Mouse (Mus musculus) limb, embryonic 12.5 days (tissue): ENCODE measurements around the gene Dstn. TPM values are rescaled to one million over a fixed set of nuclear protein-coding genes. Genes with fewer than 3 reads are reported as not detected.

Source experiments
- ATAC-seq: fragments of 200-750 bp; cut with Nextera tagmentation; 2 replicates; pipeline ENCODE4 v1.8.0; 2017; ENCODE audit warnings: low read depth, moderate TSS enrichment; ENCODE audit not compliant: insufficient number of reproducible peaks, insufficient read depth, low FRiP score, low TSS enrichment
- H3K27ac ChIP-seq: fragments of 300-500 bp; sonication (generic); 2 replicates; pipeline ENCODE4 v1.5.1; 2016; ENCODE audit warnings: mild to moderate bottlenecking, moderate library complexity
- H3K27me3 ChIP-seq: fragments of 300-500 bp; sonication (generic); 2 replicates; pipeline ENCODE4 v1.6.1; 2016; ENCODE audit warnings: mild to moderate bottlenecking, moderate library complexity
- H3K36me3 ChIP-seq: fragments of 300-500 bp; sonication (generic); 2 replicates; pipeline ENCODE4 v1.6.1; 2016; ENCODE audit warnings: mild to moderate bottlenecking, moderate library complexity
- H3K4me1 ChIP-seq: fragments of 300-500 bp; sonication (generic); replicated peaks from 2 replicates; pipeline ENCODE4 v1.6.1; 2016
- H3K4me2 ChIP-seq: fragments of 300-500 bp; sonication (generic); 2 replicates; pipeline ENCODE4 v1.6.1; 2016; ENCODE audit warnings: mild to moderate bottlenecking, moderate library complexity
- H3K4me3 ChIP-seq: fragments of 300-500 bp; sonication (generic); replicated peaks from 2 replicates; pipeline ENCODE4 v1.5.1; 2016; ENCODE audit warnings: mild to moderate bottlenecking
- H3K9ac ChIP-seq: fragments of 300-500 bp; sonication (generic); replicated peaks from 2 replicates; pipeline ENCODE4 v1.6.1; 2016; ENCODE audit warnings: mild to moderate bottlenecking, moderate library complexity
- H3K9me3 ChIP-seq: fragments of 300-500 bp; sonication (generic); 2 replicates; pipeline ENCODE4 v1.6.1; 2016; ENCODE audit warnings: mild to moderate bottlenecking, moderate library complexity
- WGBS: fragments of 180-500 bp; shearing (Covaris S2); methylation state at CpG from one replicate; pipeline ENCODE4 v1.1.7; 2016; 5-methylcytosine and 5-hydroxymethylcytosine counted together
- polyA plus RNA-seq: library from polyadenylated mRNA; unstranded; fragments of >200 nt; fragmentation: Nextera tagmentation; extraction: Ambion mirVana; gene quantifications from 2 replicates; pipeline ENCODE4 v1.2.1, GENCODE M21; 2016

Gene Dstn
- polyA plus RNA-seq, 1 experiment from 2014 or later: 312 TPM

- no peak for ATAC-seq
- no peaks in the 10 kb centered on the region for H3K36me3 ChIP-seq
- no peak overlapping the region for H3K4me2 ChIP-seq
- H3K9ac ChIP-seq: no peak overlapping the region
- H3K4me3 ChIP-seq: no peak overlapping the region
- no peaks in the 10 kb centered on the region for H3K27me3 ChIP-seq
- H3K9me3 ChIP-seq: no peaks in the 10 kb centered on the region
- 84% methylated on average over 10 of the region's 10 CpGs for WGBS
- H3K4me1 ChIP-seq: no peaks in the 10 kb centered on the region
- no peak overlapping the region for H3K27ac ChIP-seq
Measured at GRCm38 (mm10) chr2:143891302-143892048, 23.6 kb upstream of the Dstn start.

DNA sequence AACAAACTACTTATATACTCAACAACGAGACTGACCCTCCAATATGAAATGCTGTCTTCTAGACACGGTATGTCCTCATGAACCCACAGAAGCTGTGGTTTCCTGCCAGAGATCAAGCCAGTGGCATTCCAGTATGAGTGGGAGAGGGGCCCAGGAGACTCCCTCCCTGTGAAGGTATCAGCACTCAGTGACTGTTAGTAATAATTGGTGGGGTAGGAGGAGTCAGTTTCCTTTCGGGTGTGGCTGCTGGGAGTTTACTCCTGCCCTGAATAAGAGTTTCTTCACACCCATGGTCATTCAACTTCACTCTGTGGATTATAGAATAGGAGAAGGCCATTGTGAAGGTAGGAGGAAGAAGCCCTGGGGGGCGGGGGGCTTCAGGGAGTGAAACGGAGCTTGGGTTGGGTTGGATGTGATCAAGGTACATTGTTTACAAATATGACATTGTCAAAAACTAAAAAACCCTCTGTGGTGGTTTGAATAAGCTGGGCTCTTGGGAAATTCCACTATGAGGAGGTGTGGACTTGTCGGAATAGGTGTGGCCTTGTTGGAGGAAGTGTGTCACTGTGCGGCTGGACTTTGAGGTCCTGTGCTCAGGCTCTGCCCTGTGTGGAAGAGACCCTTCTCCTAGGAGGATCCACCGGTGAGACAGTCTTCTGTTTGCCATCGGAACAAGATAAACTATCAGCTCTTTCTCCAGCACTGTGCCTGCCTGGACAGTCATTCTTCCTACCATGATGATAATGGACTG is 15.5 kb upstream of the Dstn start:
- Histone ChIP-seq H3K4me2 (no peak overlapping the region), H3K4me1 (no peaks in the 10 kb centered on the region), H3K36me3 (no peaks in the 10 kb centered on the region), H3K9me3 (no peaks in the 10 kb centered on the region), H3K27ac (no peak overlapping the region), H3K9ac (no peak overlapping the region), H3K27me3 (no peaks in the 10 kb centered on the region), H3K4me3 (no peak overlapping the region)
- 90% methylated on average over 9 of the region's 9 CpGs for WGBS
- no peak for ATAC-seq

GRCm38 (mm10) chr2:143900821-143901351 is 14.2 kb upstream of the Dstn start:
- 69% methylated on average over 5 of the region's 5 CpGs for WGBS
- Histone ChIP-seq H3K9ac (no peak overlapping the region), H3K9me3 (no peaks in the 10 kb centered on the region), H3K4me3 (no peak overlapping the region), H3K36me3 (no peaks in the 10 kb centered on the region), H3K4me2 (no peak overlapping the region), H3K27me3 (no peaks in the 10 kb centered on the region), H3K27ac (no peak overlapping the region), H3K4me1 (no peaks in the 10 kb centered on the region)
- no peak for ATAC-seq

DNA sequence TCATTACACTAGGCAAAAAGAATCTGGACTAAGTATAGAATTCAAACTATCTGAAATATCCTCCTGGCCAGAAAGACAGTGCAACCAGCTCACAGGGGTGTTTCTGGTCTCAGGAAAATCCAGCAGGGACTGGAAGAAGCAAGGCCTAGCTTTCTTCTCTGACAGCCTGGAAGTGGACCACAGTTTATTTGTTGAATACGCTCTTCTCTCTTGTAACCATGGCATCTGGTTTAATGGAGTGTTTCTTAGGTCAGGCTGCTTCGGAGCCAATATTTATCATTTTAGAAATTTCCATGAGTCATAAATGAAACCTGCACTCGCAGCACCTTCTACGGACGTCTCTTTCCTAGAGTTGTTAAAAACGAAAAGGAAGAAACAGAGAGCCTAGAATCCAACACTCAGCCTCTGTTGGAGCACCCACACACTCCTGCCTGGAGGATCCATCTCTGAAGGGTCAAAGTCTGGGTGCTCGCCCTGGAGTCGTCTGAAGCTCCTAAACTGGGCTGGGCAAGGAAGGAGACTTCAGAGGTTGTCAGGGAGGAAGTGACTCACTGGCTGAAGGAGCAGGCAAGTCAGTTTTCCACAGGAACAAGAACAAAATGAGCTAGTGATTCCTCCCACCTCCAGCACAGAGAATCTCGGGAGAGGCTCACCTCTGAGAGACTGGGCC is 11.6 kb upstream of the Dstn start:
- no peak for ATAC-seq
- WGBS: 78% methylated on average over 9 of the region's 9 CpGs
- H3K4me1 ChIP-seq: no peaks in the 10 kb centered on the region

GRCm38 (mm10) chr2:143904896-143905295 is 10.2 kb upstream of the Dstn start:
- Histone ChIP-seq H3K9me3 (no peaks in the 10 kb centered on the region), H3K4me2 (no peak overlapping the region), H3K9ac (no peak overlapping the region), H3K27ac (no peak overlapping the region), H3K36me3 (no peaks in the 10 kb centered on the region), H3K4me3 (no peak overlapping the region), H3K27me3 (no peaks in the 10 kb centered on the region), H3K4me1 (no peaks in the 10 kb centered on the region)
- 82% methylated on average over 5 of the region's 5 CpGs for WGBS
- ATAC-seq: no peak

More for the DNA sequence above, 11.6 kb upstream of the Dstn start:
- Histone ChIP-seq H3K4me2 (no peak overlapping the region), H3K36me3 (no peaks in the 10 kb centered on the region), H3K4me3 (no peak overlapping the region), H3K27ac (no peak overlapping the region), H3K9me3 (no peaks in the 10 kb centered on the region), H3K9ac (no peak overlapping the region), H3K27me3 (no peaks in the 10 kb centered on the region)

DNA sequence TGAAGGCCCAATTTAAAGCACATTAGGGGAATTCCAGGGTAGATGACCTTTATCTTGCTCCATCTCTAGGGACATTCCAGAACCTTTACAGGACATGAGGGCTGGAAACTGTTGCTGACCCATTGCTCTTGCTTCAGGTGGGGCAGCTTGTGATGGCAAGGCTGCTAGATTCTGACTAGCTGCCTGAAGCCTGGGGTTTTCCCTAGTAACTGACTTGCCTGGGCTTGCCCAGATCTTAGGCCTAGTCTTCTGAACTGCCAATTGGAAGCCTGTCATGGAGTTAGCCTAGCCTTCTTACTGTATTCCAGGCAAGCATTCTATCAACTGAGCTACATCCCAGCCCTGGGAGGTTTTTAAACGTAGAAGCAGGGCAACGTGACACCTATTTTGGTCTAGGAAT is 5.9 kb upstream of the Dstn start:
- WGBS: 79% methylated on average over 2 of the region's 2 CpGs
- no peak for ATAC-seq
- H3K27me3 ChIP-seq: no peaks in the 10 kb centered on the region
- H3K27ac ChIP-seq: no peak overlapping the region
- no peaks in the 10 kb centered on the region for H3K36me3 ChIP-seq
- no peak overlapping the region for H3K4me3 ChIP-seq
- no peak overlapping the region for H3K4me2 ChIP-seq
- no peaks in the 10 kb centered on the region for H3K9me3 ChIP-seq
- no peaks in the 10 kb centered on the region for H3K4me1 ChIP-seq
- H3K9ac ChIP-seq: no peak overlapping the region

- peaks cover 10% of the 10 kb centered on the region for H3K4me1 ChIP-seq
- H3K27ac ChIP-seq: no peak overlapping the region
- H3K27me3 ChIP-seq: no peaks in the 10 kb centered on the region
- no peaks in the 10 kb centered on the region for H3K36me3 ChIP-seq
- WGBS: 82% methylated on average over 2 of the region's 2 CpGs
- H3K4me3 ChIP-seq: no peak overlapping the region
- H3K4me2 ChIP-seq: no peak overlapping the region
- no peaks in the 10 kb centered on the region for H3K9me3 ChIP-seq
- no peak for ATAC-seq
- H3K9ac ChIP-seq: no peak overlapping the region
Measured at GRCm38 (mm10) chr2:143912199-143912598, 2.9 kb upstream of the Dstn start.

GRCm38 (mm10) chr2:143914221-143914620 is 899 bp upstream of the Dstn start:
- Histone ChIP-seq H3K4me3 (peak overlapping the region; percentile 74), H3K9ac (peak overlapping the region; percentile 94), H3K27me3 (no peaks in the 10 kb centered on the region), H3K4me1 (peaks cover 27% of the 10 kb centered on the region), H3K27ac (peak overlapping the region; percentile 99), H3K36me3 (no peaks in the 10 kb centered on the region), H3K9me3 (no peaks in the 10 kb centered on the region), H3K4me2 (peak overlapping the region; percentile 70)
- ATAC-seq: no peak
- 3% methylated on average over 10 of the region's 10 CpGs for WGBS

- H3K4me3 ChIP-seq: peak overlapping the region; percentile 74
- H3K36me3 ChIP-seq: no peaks in the 10 kb centered on the region
- H3K27me3 ChIP-seq: no peaks in the 10 kb centered on the region
- no peaks in the 10 kb centered on the region for H3K9me3 ChIP-seq
- H3K4me2 ChIP-seq: peak overlapping the region; percentile 70
- peak overlapping the region; percentile 94 for H3K9ac ChIP-seq
- under 1% methylated on average over 32 of the region's 32 CpGs for WGBS
- peak overlapping the region; percentile 99 for H3K27ac ChIP-seq
- H3K4me1 ChIP-seq: peaks cover 27% of the 10 kb centered on the region
- no peak for ATAC-seq
Measured at GRCm38 (mm10) chr2:143915600-143916135, 548 bp downstream of the Dstn start.

GRCm38 (mm10) chr2:143916229-143916628 is 1.1 kb downstream of the Dstn start:
- Histone ChIP-seq H3K27ac (peak overlapping the region; percentile 99), H3K36me3 (no peaks in the 10 kb centered on the region), H3K27me3 (no peaks in the 10 kb centered on the region), H3K4me1 (peaks cover 27% of the 10 kb centered on the region), H3K9ac (peak overlapping the region; percentile 94), H3K9me3 (no peaks in the 10 kb centered on the region), H3K4me2 (peak overlapping the region; percentile 70), H3K4me3 (peak overlapping the region; percentile 74)
- 10% methylated on average over 5 of the region's 5 CpGs for WGBS
- ATAC-seq: no peak

DNA sequence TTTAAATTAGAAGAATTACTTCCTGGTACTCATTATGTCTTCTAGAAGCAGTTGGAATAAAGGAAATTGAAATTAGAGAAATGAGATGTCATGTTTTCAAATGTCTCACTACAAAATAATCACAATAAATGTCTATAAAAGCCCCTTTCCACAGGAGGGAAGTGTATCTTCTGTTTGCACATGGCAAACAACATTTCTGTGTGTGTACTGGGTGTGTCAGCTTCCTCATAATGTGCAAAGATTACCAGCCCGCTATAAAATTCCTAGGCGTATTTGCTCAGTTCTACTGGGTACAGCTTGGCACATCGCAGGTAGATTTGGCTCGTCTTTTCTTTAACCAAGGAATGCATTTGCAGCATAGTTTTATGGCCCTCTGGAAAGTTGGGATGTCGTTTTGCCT is 2.5 kb downstream of the Dstn start:
- Histone ChIP-seq H3K36me3 (no peaks in the 10 kb centered on the region), H3K9me3 (no peaks in the 10 kb centered on the region), H3K27me3 (no peaks in the 10 kb centered on the region), H3K4me3 (no peak overlapping the region), H3K9ac (no peak overlapping the region), H3K27ac (no peak overlapping the region), H3K4me2 (peak overlapping the region; percentile 18; the same call in 1 of the 2 replicates), H3K4me1 (peaks cover 27% of the 10 kb centered on the region)
- ATAC-seq: no peak
- 72% methylated on average over 5 of the region's 5 CpGs for WGBS
